Mouse (Mus musculus) kidney, embryonic 16.5 days (tissue): ENCODE measurements at regions not wholly inside any gene's neighbourhood (a gene's known extent, or its start where the extent isn't known, plus 50 kb on each side); places are given as distances from the start of the nearest gene placed in this dataset.
A peak's percentile ranks its signal among the peaks of the same experiment; 100 is the strongest.

Source experiments
- ATAC-seq: fragments of 200-750 bp; cut with Nextera tagmentation; 2 replicates; pipeline ENCODE4 v1.8.0; 2017; ENCODE audit warnings: moderate TSS enrichment; ENCODE audit not compliant: low FRiP score, low TSS enrichment
- H3K27ac ChIP-seq: fragments of 300-500 bp; sonication (generic); 2 replicates; pipeline ENCODE4 v1.5.1; 2014; ENCODE audit warnings: low read length
- H3K27me3 ChIP-seq: fragments of 300-500 bp; sonication (generic); 2 replicates; pipeline ENCODE4 v1.6.1; 2014; ENCODE audit warnings: low read length, control low read depth, mixed read lengths; ENCODE audit not compliant: insufficient read depth
- H3K36me3 ChIP-seq: fragments of 300-500 bp; sonication (generic); 2 replicates; pipeline ENCODE4 v1.6.1; 2014; ENCODE audit warnings: low read length, control low read depth, mixed read lengths; ENCODE audit not compliant: insufficient read depth
- H3K4me1 ChIP-seq: fragments of 300-500 bp; sonication (generic); 2 replicates; pipeline ENCODE4 v1.6.1; 2014; ENCODE audit warnings: low read length, control low read depth, mixed read lengths; ENCODE audit not compliant: insufficient read depth
- H3K4me2 ChIP-seq: fragments of 300-500 bp; sonication (generic); replicated peaks from 2 replicates; pipeline ENCODE4 v1.6.1; 2014; ENCODE audit warnings: low read depth, low read length
- H3K4me3 ChIP-seq: fragments of 300-500 bp; sonication (generic); 2 replicates; pipeline ENCODE4 v1.5.1; 2014; ENCODE audit warnings: mild to moderate bottlenecking, low read length
- H3K9ac ChIP-seq: fragments of 300-500 bp; sonication (generic); replicated peaks from 2 replicates; pipeline ENCODE4 v1.6.1; 2014; ENCODE audit warnings: low read length
- H3K9me3 ChIP-seq: fragments of 300-500 bp; sonication (generic); 2 replicates; pipeline ENCODE4 v1.6.1; 2016; ENCODE audit warnings: low read length, control low read depth
- WGBS: fragments of 180-500 bp; shearing (Covaris S2); extraction: QIAGEN DNeasy Blood & Tissue Kit; methylation state at CpG from one replicate; pipeline ENCODE4 v1.1.7; 2014; 5-methylcytosine and 5-hydroxymethylcytosine counted together

GRCm38 (mm10) chr4:82062726-82063125 is 620.1 kb upstream of the Mpdz start:
- no peak for ATAC-seq
- no peak overlapping the region for H3K9ac ChIP-seq
- no peak overlapping the region for H3K27ac ChIP-seq
- 84% methylated on average over 5 of the region's 5 CpGs for WGBS
- no peaks in the 10 kb centered on the region for H3K4me1 ChIP-seq
- no peaks in the 10 kb centered on the region for H3K36me3 ChIP-seq
- no peak overlapping the region for H3K4me2 ChIP-seq
- no peaks in the 10 kb centered on the region for H3K9me3 ChIP-seq
- H3K4me3 ChIP-seq = no peak overlapping the region
- no peaks in the 10 kb centered on the region for H3K27me3 ChIP-seq

GRCm38 (mm10) chr4:82056671-82057070 is 614.1 kb upstream of the Mpdz start:
- no peaks in the 10 kb centered on the region for H3K36me3 ChIP-seq
- no peak overlapping the region for H3K27ac ChIP-seq
- H3K4me1 ChIP-seq = no peaks in the 10 kb centered on the region
- no peak overlapping the region for H3K9ac ChIP-seq
- no peak overlapping the region for H3K4me2 ChIP-seq
- H3K4me3 ChIP-seq = no peak overlapping the region
- H3K9me3 ChIP-seq = no peaks in the 10 kb centered on the region
- WGBS = 92% methylated on average over 1 of the region's 1 CpGs
- no peak for ATAC-seq
- H3K27me3 ChIP-seq = no peaks in the 10 kb centered on the region

DNA sequence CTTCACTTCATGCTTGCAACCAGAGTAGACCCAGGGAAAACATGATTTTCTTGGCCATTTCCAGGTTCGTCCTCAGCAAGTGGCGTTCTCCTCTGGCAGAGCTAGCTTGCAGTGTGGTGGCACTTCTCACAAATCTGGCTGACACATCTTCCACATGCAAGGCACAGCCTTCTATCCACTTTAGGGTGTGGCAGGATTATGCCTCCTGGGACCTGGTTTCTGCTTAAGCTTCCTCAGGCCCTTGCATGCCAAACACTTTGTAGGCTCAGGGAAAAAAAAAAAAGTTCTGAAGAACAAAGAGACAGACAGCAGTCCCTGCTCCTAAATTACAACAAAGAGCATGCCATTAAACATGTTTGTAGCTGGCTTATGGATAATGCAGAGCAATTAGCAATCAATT is 605.6 kb upstream of the Mpdz start:
- Histone ChIP-seq H3K4me3 (no peak overlapping the region), H3K27me3 (no peaks in the 10 kb centered on the region), H3K9ac (no peak overlapping the region), H3K4me1 (no peaks in the 10 kb centered on the region), H3K4me2 (no peak overlapping the region), H3K9me3 (no peaks in the 10 kb centered on the region), H3K27ac (no peak overlapping the region), H3K36me3 (no peaks in the 10 kb centered on the region)
- no peak for ATAC-seq
- WGBS = 92% methylated on average over 2 of the region's 2 CpGs

- Histone ChIP-seq H3K27me3 (no peaks in the 10 kb centered on the region), H3K4me3 (no peak overlapping the region), H3K9ac (no peak overlapping the region), H3K27ac (no peak overlapping the region), H3K9me3 (no peaks in the 10 kb centered on the region), H3K36me3 (no peaks in the 10 kb centered on the region), H3K4me1 (no peaks in the 10 kb centered on the region), H3K4me2 (no peak overlapping the region)
- 88% methylated on average over 1 of the region's 1 CpGs for WGBS
- no peak for ATAC-seq
Measured at GRCm38 (mm10) chr4:82037473-82037872, 594.9 kb upstream of the Mpdz start.

- no peak overlapping the region for H3K4me3 ChIP-seq
- no peak overlapping the region for H3K4me2 ChIP-seq
- no peaks in the 10 kb centered on the region for H3K4me1 ChIP-seq
- H3K9ac ChIP-seq = no peak overlapping the region
- no peaks in the 10 kb centered on the region for H3K27me3 ChIP-seq
- no peaks in the 10 kb centered on the region for H3K9me3 ChIP-seq
- no peaks in the 10 kb centered on the region for H3K36me3 ChIP-seq
- ATAC-seq = no peak
- WGBS = 49% methylated on average over 3 of the region's 3 CpGs
- H3K27ac ChIP-seq = no peak overlapping the region
Measured at GRCm38 (mm10) chr4:82035074-82035703, 592.6 kb upstream of the Mpdz start.

DNA sequence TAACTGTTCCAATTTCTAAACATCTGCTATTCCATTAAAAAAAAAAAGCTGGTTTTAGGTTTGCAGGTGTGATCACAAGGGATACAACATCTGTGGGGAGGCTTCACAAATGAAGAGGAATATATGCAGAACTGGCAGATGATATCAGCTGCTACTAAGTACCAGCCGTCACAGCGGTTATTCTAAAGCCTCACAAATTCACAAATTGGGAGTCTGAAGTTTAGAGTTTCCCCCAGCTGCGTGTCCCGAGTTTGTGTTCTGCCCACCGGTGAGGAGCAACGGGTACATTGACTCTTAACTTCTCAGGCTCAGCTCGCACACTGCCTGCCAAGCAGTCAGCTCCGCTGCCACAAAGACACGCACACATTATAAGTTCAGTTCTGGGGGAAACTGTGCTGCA is 586.6 kb upstream of the Mpdz start:
- no peak overlapping the region for H3K4me3 ChIP-seq
- H3K4me1 ChIP-seq = no peaks in the 10 kb centered on the region
- no peaks in the 10 kb centered on the region for H3K36me3 ChIP-seq
- WGBS = 85% methylated on average over 9 of the region's 9 CpGs
- H3K4me2 ChIP-seq = no peak overlapping the region
- H3K27me3 ChIP-seq = no peaks in the 10 kb centered on the region
- ATAC-seq = no peak
- no peaks in the 10 kb centered on the region for H3K9me3 ChIP-seq
- H3K9ac ChIP-seq = no peak overlapping the region
- H3K27ac ChIP-seq = no peak overlapping the region

- Histone ChIP-seq H3K27me3 (no peaks in the 10 kb centered on the region), H3K36me3 (no peaks in the 10 kb centered on the region), H3K4me1 (no peaks in the 10 kb centered on the region), H3K9ac (no peak overlapping the region), H3K4me3 (no peak overlapping the region), H3K27ac (no peak overlapping the region), H3K9me3 (no peaks in the 10 kb centered on the region), H3K4me2 (no peak overlapping the region)
- 86% methylated on average over 9 of the region's 9 CpGs for WGBS
- no peak for ATAC-seq
Measured at GRCm38 (mm10) chr4:82027447-82027881, 584.8 kb upstream of the Mpdz start.

DNA sequence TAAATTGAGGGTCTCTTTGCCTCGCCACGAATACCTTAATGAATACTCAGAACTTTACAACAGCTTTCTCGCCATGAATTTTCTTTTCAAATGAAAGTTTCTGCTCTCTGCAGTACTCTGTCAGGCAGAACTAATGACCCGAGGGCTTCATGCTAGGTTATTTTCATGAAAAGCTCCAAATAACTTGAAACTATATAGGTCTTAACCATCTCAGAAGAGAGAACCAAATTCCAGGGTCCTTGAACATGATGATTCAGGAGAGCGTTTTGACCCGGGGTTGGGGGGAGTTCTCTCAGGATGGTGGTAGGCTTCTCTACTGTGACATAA is 558.8 kb upstream of the Mpdz start:
- Histone ChIP-seq H3K27ac (peak overlapping the region; percentile 35; the same call in 1 of the 2 replicates), H3K4me1 (0 out of 2 replicates have a peak, but pooled peaks cover 14% of the 10 kb centered on the region), H3K4me3 (no peak overlapping the region), H3K9me3 (no peaks in the 10 kb centered on the region), H3K4me2 (no peak overlapping the region), H3K36me3 (no peaks in the 10 kb centered on the region), H3K27me3 (no peaks in the 10 kb centered on the region), H3K9ac (no peak overlapping the region)
- peak; percentile 42; the same call in 1 of the 2 replicates for ATAC-seq
- 49% methylated on average over 6 of the region's 6 CpGs for WGBS

- Histone ChIP-seq H3K9ac (no peak overlapping the region), H3K9me3 (no peaks in the 10 kb centered on the region), H3K4me3 (no peak overlapping the region), H3K36me3 (no peaks in the 10 kb centered on the region), H3K27ac (peak overlapping the region; percentile 35; the same call in 1 of the 2 replicates), H3K4me2 (no peak overlapping the region), H3K4me1 (0 out of 2 replicates have a peak, but pooled peaks cover 14% of the 10 kb centered on the region), H3K27me3 (no peaks in the 10 kb centered on the region)
- peak; percentile 71; the same call in 1 of the 2 replicates for ATAC-seq
- WGBS = 55% methylated on average over 19 of the region's 19 CpGs
Measured at GRCm38 (mm10) chr4:82000590-82001405, 558.2 kb upstream of the Mpdz start.
